Mouse (Mus musculus) midbrain, postnatal 0 days (tissue): Measurements from ENCODE around the gene Chic2. TPM values are rescaled to one million over a fixed set of nuclear protein-coding genes. Genes with fewer than 3 reads are reported as not detected.

Source experiments
- ATAC-seq: fragments of 200-750 bp; cut with Nextera tagmentation; 2 replicates; pipeline ENCODE4 v1.8.0; 2017; ENCODE audit warnings: moderate number of reproducible peaks, mild to moderate bottlenecking, moderate TSS enrichment, moderate library complexity; ENCODE audit not compliant: low FRiP score
- DNase-seq: peaks from one replicate; pipeline ENCODE4 v3.0.0-alpha.2; 2015; ENCODE audit warnings: low spot score
- H3K27ac ChIP-seq: fragments of 300-500 bp; sonication (generic); 2 replicates; pipeline ENCODE4 v1.5.1; 2014; ENCODE audit warnings: low read depth, mild to moderate bottlenecking, low read length, mixed read lengths
- H3K27me3 ChIP-seq: fragments of 300-500 bp; sonication (generic); 2 replicates; pipeline ENCODE4 v1.6.1; 2014; ENCODE audit warnings: low read length, control low read depth, mixed read lengths; ENCODE audit not compliant: insufficient read depth
- H3K36me3 ChIP-seq: fragments of 300-500 bp; sonication (generic); 2 replicates; pipeline ENCODE4 v1.6.1; 2014; ENCODE audit warnings: low read length, control low read depth, mixed read lengths; ENCODE audit not compliant: insufficient read depth
- H3K4me1 ChIP-seq: fragments of 300-500 bp; sonication (generic); 2 replicates; pipeline ENCODE4 v1.6.1; 2014; ENCODE audit warnings: mild to moderate bottlenecking, control low read depth, antibody characterized with exemption, low read length, mixed read lengths; ENCODE audit not compliant: insufficient read depth
- H3K4me2 ChIP-seq: fragments of 300-500 bp; sonication (generic); 2 replicates; pipeline ENCODE4 v1.6.1; 2014; ENCODE audit warnings: low read depth, mild to moderate bottlenecking, low read length, mixed read lengths; ENCODE audit not compliant: poor library complexity, severe bottlenecking
- H3K4me3 ChIP-seq: fragments of 300-500 bp; sonication (generic); 2 replicates; pipeline ENCODE4 v1.5.1; 2014; ENCODE audit warnings: low read depth, mild to moderate bottlenecking, low read length, moderate library complexity
- H3K9ac ChIP-seq: fragments of 300-500 bp; sonication (generic); replicated peaks from 2 replicates; pipeline ENCODE4 v1.6.1; 2014; ENCODE audit warnings: mild to moderate bottlenecking, low read length, moderate library complexity, mixed read lengths; ENCODE audit not compliant: poor library complexity, severe bottlenecking
- H3K9me3 ChIP-seq: fragments of 300-500 bp; sonication (generic); 2 replicates; pipeline ENCODE4 v1.6.1; 2016; ENCODE audit warnings: low read length, control low read depth
- CTCF ChIP-seq: IDR thresholded peaks from 2 replicates; pipeline ENCODE4 v1.5.1; 2016; ENCODE audit warnings: antibody characterized with exemption, mild to moderate bottlenecking
- WGBS: fragments of 180-500 bp; shearing (Covaris S2); extraction: QIAGEN DNeasy Blood & Tissue Kit; methylation state at CpG from one replicate; pipeline ENCODE4 v1.1.7; 2014; 5-methylcytosine and 5-hydroxymethylcytosine counted together
- polyA plus RNA-seq: library from polyadenylated mRNA; unstranded; fragments of >200 nt; fragmentation: Nextera tagmentation; extraction: Ambion mirVana; gene quantifications from 2 replicates; pipeline ENCODE4 v1.2.1, GENCODE M21; 2015
- total RNA-seq: library from RNA; depleted of rRNA; stranded (reverse); fragments of >200 nt; gene quantifications from 2 replicates; pipeline ENCODE4 v1.2.3, GENCODE M21; 2014

Chic2 gene
- total and polyA plus RNA-seq, 2 experiments from 2014 or later = 9.6 to 31.4 TPM

- Histone ChIP-seq H3K27me3 (no peaks in the 10 kb centered on the region), H3K4me3 (no peak overlapping the region), H3K9ac (no peak overlapping the region), H3K9me3 (no peaks in the 10 kb centered on the region), H3K4me1 (no peaks in the 10 kb centered on the region), H3K4me2 (no peak overlapping the region), H3K27ac (no peak overlapping the region), H3K36me3 (no peaks in the 10 kb centered on the region)
- WGBS = 83% methylated on average over 4 of the region's 4 CpGs
- no peak for DNase-seq
- TF ChIP-seq CTCF = no peak
- no peak for ATAC-seq
Measured at GRCm38 (mm10) chr5:75051109-75051508, 6.5 kb upstream of the Chic2 start.

GRCm38 (mm10) chr5:75046681-75047321 is 2.2 kb upstream of the Chic2 start:
- 60% methylated on average over 15 of the region's 15 CpGs for WGBS
- Histone ChIP-seq H3K27me3 (no peaks in the 10 kb centered on the region), H3K36me3 (no peaks in the 10 kb centered on the region), H3K4me2 (no peak overlapping the region), H3K27ac (no peak overlapping the region), H3K9me3 (no peaks in the 10 kb centered on the region), H3K9ac (no peak overlapping the region), H3K4me3 (no peak overlapping the region), H3K4me1 (no peaks in the 10 kb centered on the region; the same call in 1 of the 2 replicates)
- no peak for TF ChIP-seq CTCF
- ATAC-seq (no peak), DNase-seq (no peak)

GRCm38 (mm10) chr5:75045371-75045770 is 797 bp upstream of the Chic2 start:
- H3K27me3 ChIP-seq = no peaks in the 10 kb centered on the region
- no peaks in the 10 kb centered on the region for H3K36me3 ChIP-seq
- 91% methylated on average over 7 of the region's 7 CpGs for WGBS
- TF ChIP-seq CTCF = no peak
- no peak overlapping the region for H3K9ac ChIP-seq
- DNase-seq (no peak), ATAC-seq (no peak)
- H3K4me3 ChIP-seq = no peak overlapping the region
- no peaks in the 10 kb centered on the region; the same call in 1 of the 2 replicates for H3K4me1 ChIP-seq
- no peak overlapping the region for H3K4me2 ChIP-seq
- H3K27ac ChIP-seq = no peak overlapping the region
- no peaks in the 10 kb centered on the region for H3K9me3 ChIP-seq

GRCm38 (mm10) chr5:75043621-75044301 is 813 bp downstream of the Chic2 start:
- H3K4me1 ChIP-seq = no peaks in the 10 kb centered on the region; the same call in 1 of the 2 replicates
- H3K4me2 ChIP-seq = peak overlapping the region; percentile 88
- DNase-seq (peak; percentile 28), ATAC-seq (peak; percentile 78)
- no peaks in the 10 kb centered on the region for H3K27me3 ChIP-seq
- no peak for TF ChIP-seq CTCF
- peak overlapping the region; percentile 80 for H3K27ac ChIP-seq
- WGBS = 2% methylated on average over 27 of the region's 36 CpGs
- H3K9ac ChIP-seq = peak overlapping the region; percentile 96
- no peaks in the 10 kb centered on the region for H3K9me3 ChIP-seq
- H3K36me3 ChIP-seq = no peaks in the 10 kb centered on the region
- H3K4me3 ChIP-seq = peak overlapping the region; percentile 99

GRCm38 (mm10) chr5:75043011-75043445 is 1.5 kb downstream of the Chic2 start:
- Histone ChIP-seq H3K4me2 (peak overlapping the region; percentile 88), H3K27ac (no peak overlapping the region), H3K4me1 (no peaks in the 10 kb centered on the region; the same call in 1 of the 2 replicates), H3K4me3 (peak overlapping the region; percentile 99), H3K27me3 (no peaks in the 10 kb centered on the region), H3K9ac (peak overlapping the region; percentile 96), H3K9me3 (no peaks in the 10 kb centered on the region), H3K36me3 (no peaks in the 10 kb centered on the region)
- no peak for TF ChIP-seq CTCF
- ATAC-seq (no peak), DNase-seq (no peak)
- WGBS = 60% methylated on average over 9 of the region's 9 CpGs

- Histone ChIP-seq H3K4me1 (no peaks in the 10 kb centered on the region; the same call in 1 of the 2 replicates), H3K9ac (no peak overlapping the region), H3K4me2 (no peak overlapping the region), H3K36me3 (no peaks in the 10 kb centered on the region), H3K27ac (no peak overlapping the region), H3K27me3 (no peaks in the 10 kb centered on the region), H3K4me3 (no peak overlapping the region), H3K9me3 (no peaks in the 10 kb centered on the region)
- ATAC-seq (no peak), DNase-seq (no peak)
- no peak for TF ChIP-seq CTCF
- WGBS = 86% methylated on average over 1 of the region's 1 CpGs
Measured at GRCm38 (mm10) chr5:75039307-75039706, 5.3 kb downstream of the Chic2 start.
